Mouse (Mus musculus) cerebellum, adult 9-10 months (tissue): Measurements from ENCODE around the gene Cx3cl1.

Experiments
- DNase-seq: peaks from one replicate; pipeline ENCODE4 v3.0.0; 2022

Gene Cx3cl1

GRCm38 (mm10) chr8:94774601-94775000 is 2.8 kb downstream of the Cx3cl1 start:
- DNase-seq = no peak

- no peak for DNase-seq
Measured at GRCm38 (mm10) chr8:94776346-94776745, 4.5 kb downstream of the Cx3cl1 start.

- no peak for DNase-seq
Measured at GRCm38 (mm10) chr8:94778036-94778435, 6.2 kb downstream of the Cx3cl1 start.

- no peak for DNase-seq
Measured at GRCm38 (mm10) chr8:94778473-94778872, 6.7 kb downstream of the Cx3cl1 start.

- no peak for DNase-seq
Measured at GRCm38 (mm10) chr8:94778895-94779533, 7.2 kb downstream of the Cx3cl1 start.

- DNase-seq = no peak
Measured at GRCm38 (mm10) chr8:94779534-94780294, 7.9 kb downstream of the Cx3cl1 start.

GRCm38 (mm10) chr8:94780491-94781154 is 8.8 kb downstream of the Cx3cl1 start:
- no peak for DNase-seq

- DNase-seq = peak; percentile 7
Measured at GRCm38 (mm10) chr8:94781155-94781837, 9.5 kb downstream of the Cx3cl1 start.

- DNase-seq = peak; percentile 0
Measured at GRCm38 (mm10) chr8:94781838-94782235, 10.0 kb downstream of the Cx3cl1 start.

GRCm38 (mm10) chr8:94783890-94784289 is 12.1 kb downstream of the Cx3cl1 start:
- DNase-seq = no peak

GRCm38 (mm10) chr8:94785247-94785985 is 13.6 kb downstream of the Cx3cl1 start:
- peak; percentile 46 for DNase-seq

GRCm38 (mm10) chr8:94785995-94786595 is 14.3 kb downstream of the Cx3cl1 start:
- DNase-seq = no peak

- no peak for DNase-seq
Measured at GRCm38 (mm10) chr8:94787524-94788501, 16.0 kb downstream of the Cx3cl1 start.

- DNase-seq = no peak
Measured at GRCm38 (mm10) chr8:94789256-94789955, 17.6 kb downstream of the Cx3cl1 start.

GRCm38 (mm10) chr8:94794368-94794767 is 22.6 kb downstream of the Cx3cl1 start:
- no peak for DNase-seq

GRCm38 (mm10) chr8:94794782-94795181 is 23.0 kb downstream of the Cx3cl1 start:
- DNase-seq = no peak

- no peak for DNase-seq
Measured at GRCm38 (mm10) chr8:94800278-94800968, 28.6 kb downstream of the Cx3cl1 start.

GRCm38 (mm10) chr8:94801293-94802095 is 29.7 kb downstream of the Cx3cl1 start:
- DNase-seq = peak; percentile 52

- no peak for DNase-seq
Measured at GRCm38 (mm10) chr8:94802375-94802774, 30.6 kb downstream of the Cx3cl1 start.
